Mouse (Mus musculus): ENCODE measurements around the gene Grn. TPM values are rescaled to one million over a fixed set of nuclear protein-coding genes. Genes with fewer than 3 reads are reported as not detected.

Gene Grn
- total and polyA plus RNA-seq, 2 experiments from 2014 or later = 78.0 to 90.4 TPM

GRCm38 (mm10) chr11:102399610-102400072, 30.5 kb upstream of the Grn start:
- Histone ChIP-seq H3K4me1 (ENCODE audit: insufficient read depth, low read length) (peaks cover 19% of the 10 kb centered on the region), H3K4me3 (ENCODE audit: low read depth, low read length) (no peak overlapping the region), H3K4me2 (ENCODE audit: low read depth, low read length, poor library complexity, severe bottlenecking) (no peak overlapping the region), H3K9me3 (ENCODE audit: low read length) (no peaks in the 10 kb centered on the region), H3K9ac (replicated peaks; ENCODE audit: low read length, poor library complexity, severe bottlenecking) (no peak overlapping the region), H3K27me3 (ENCODE audit: insufficient read depth, low read length) (no peaks in the 10 kb centered on the region), H3K27ac (ENCODE audit: low read depth, low read length) (no peak overlapping the region), H3K36me3 (ENCODE audit: insufficient read depth, low read length) (peaks cover 52% of the 10 kb centered on the region)
- no peak for TF ChIP-seq CTCF (IDR thresholded peaks at IDR 0.05)
- ATAC-seq (ENCODE audit: low FRiP score) (no peak), DNase-seq (ENCODE audit: low spot score) (no peak)
- WGBS = 9% methylated on average over 34 of the region's 34 CpGs

DNA sequence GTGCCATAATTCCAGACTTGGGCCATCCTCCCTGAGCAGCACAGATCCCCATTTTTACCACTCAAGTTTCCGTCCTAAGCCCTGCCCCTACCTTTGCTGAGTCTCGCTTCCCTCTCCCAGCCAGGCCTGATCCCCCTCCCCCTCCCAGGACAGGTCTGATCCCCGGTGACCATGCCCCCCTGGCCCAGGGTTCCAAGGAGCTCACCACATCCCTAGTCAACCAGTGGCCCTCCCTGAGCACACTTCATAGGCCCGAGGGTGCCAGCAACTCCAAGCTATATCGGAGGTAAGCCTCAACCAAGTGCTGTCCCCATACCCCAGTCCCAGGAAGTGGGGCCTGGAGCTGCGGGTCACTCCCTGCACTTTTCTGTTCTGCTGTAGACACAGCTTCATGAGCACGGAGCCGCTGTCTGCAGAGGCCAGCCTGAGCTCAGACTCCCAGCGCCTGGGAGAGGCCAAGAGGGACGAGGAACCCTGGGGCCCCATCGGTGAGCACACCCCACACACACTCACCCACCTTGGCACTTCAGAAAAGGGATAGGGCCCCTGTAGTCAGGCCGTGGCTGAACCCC, 29.5 kb upstream of the Grn start:
- Histone ChIP-seq H3K27me3 (ENCODE audit: insufficient read depth, low read length) (no peaks in the 10 kb centered on the region), H3K9me3 (ENCODE audit: low read length) (no peaks in the 10 kb centered on the region), H3K36me3 (ENCODE audit: insufficient read depth, low read length) (peaks cover 56% of the 10 kb centered on the region), H3K27ac (ENCODE audit: low read depth, low read length) (no peak overlapping the region), H3K9ac (replicated peaks; ENCODE audit: low read length, poor library complexity, severe bottlenecking) (no peak overlapping the region), H3K4me3 (ENCODE audit: low read depth, low read length) (no peak overlapping the region), H3K4me2 (ENCODE audit: low read depth, low read length, poor library complexity, severe bottlenecking) (no peak overlapping the region), H3K4me1 (ENCODE audit: insufficient read depth, low read length) (peaks cover 15% of the 10 kb centered on the region)
- 44% methylated on average over 12 of the region's 12 CpGs for WGBS
- ATAC-seq (ENCODE audit: low FRiP score) (no peak), DNase-seq (ENCODE audit: low spot score) (no peak)
- no peak for TF ChIP-seq CTCF (IDR thresholded peaks at IDR 0.05)

DNA sequence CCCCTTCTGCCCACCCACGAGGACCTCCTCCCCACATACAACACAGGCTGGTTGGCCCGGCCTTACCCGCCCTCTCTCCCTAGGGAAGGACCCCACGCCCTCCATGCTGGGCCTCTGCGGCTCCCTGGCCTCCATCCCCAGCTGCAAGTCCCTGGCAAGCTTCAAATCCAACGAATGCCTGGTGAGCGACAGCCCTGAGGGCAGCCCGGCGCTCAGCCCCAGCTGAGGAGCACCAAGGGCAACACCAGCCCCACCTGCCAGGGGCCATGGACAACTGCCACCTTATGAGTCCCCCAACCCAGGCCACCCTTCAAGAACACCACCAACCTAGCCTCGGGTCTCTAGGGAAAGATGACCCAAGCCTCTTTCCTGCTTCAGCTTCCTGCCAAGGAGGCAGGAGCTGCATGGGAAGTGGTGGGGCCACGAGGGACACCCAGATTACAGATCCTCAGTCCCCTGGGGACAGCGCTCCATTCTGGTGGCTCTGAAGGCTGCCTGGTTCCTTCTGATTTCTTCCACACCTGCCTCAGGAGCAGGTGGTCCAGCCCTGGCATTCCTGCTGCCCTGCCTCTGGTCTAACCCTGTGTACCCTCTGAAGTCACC, 28.1 kb upstream of the Grn start:
- H3K36me3 ChIP-seq (ENCODE audit: insufficient read depth, low read length) = peaks cover 56% of the 10 kb centered on the region
- no peak for TF ChIP-seq CTCF (IDR thresholded peaks at IDR 0.05)
- DNase-seq (ENCODE audit: low spot score) (no peak), ATAC-seq (ENCODE audit: low FRiP score) (no peak)
- no peaks in the 10 kb centered on the region for H3K9me3 ChIP-seq (ENCODE audit: low read length)
- H3K4me2 ChIP-seq (ENCODE audit: low read depth, low read length, poor library complexity, severe bottlenecking) = no peak overlapping the region
- no peaks in the 10 kb centered on the region for H3K27me3 ChIP-seq (ENCODE audit: insufficient read depth, low read length)
- H3K27ac ChIP-seq (ENCODE audit: low read depth, low read length) = no peak overlapping the region
- WGBS = 54% methylated on average over 12 of the region's 12 CpGs
- H3K9ac ChIP-seq (replicated peaks; ENCODE audit: low read length, poor library complexity, severe bottlenecking) = no peak overlapping the region
- peaks cover 9% of the 10 kb centered on the region; the same call in 1 of the 2 replicates for H3K4me1 ChIP-seq (ENCODE audit: insufficient read depth, low read length)
- H3K4me3 ChIP-seq (ENCODE audit: low read depth, low read length) = no peak overlapping the region

GRCm38 (mm10) chr11:102403657-102404056, 26.5 kb upstream of the Grn start:
- no peak for ATAC-seq (ENCODE audit: low FRiP score)
- peaks cover 9% of the 10 kb centered on the region; the same call in 1 of the 2 replicates for H3K4me1 ChIP-seq (ENCODE audit: insufficient read depth, low read length)
- no peaks in the 10 kb centered on the region for H3K27me3 ChIP-seq (ENCODE audit: insufficient read depth, low read length)
- no peak for TF ChIP-seq CTCF (IDR thresholded peaks at IDR 0.05)
- no peak overlapping the region for H3K4me3 ChIP-seq (ENCODE audit: low read depth, low read length)
- no peak overlapping the region for H3K9ac ChIP-seq (replicated peaks; ENCODE audit: low read length, poor library complexity, severe bottlenecking)
- peaks cover 52% of the 10 kb centered on the region for H3K36me3 ChIP-seq (ENCODE audit: insufficient read depth, low read length)
- DNase-seq (ENCODE audit: low spot score) = no peak
- H3K9me3 ChIP-seq (ENCODE audit: low read length) = no peaks in the 10 kb centered on the region
- H3K27ac ChIP-seq (ENCODE audit: low read depth, low read length) = no peak overlapping the region
- WGBS = 94% methylated on average over 11 of the region's 11 CpGs
- H3K4me2 ChIP-seq (ENCODE audit: low read depth, low read length, poor library complexity, severe bottlenecking) = no peak overlapping the region

DNA sequence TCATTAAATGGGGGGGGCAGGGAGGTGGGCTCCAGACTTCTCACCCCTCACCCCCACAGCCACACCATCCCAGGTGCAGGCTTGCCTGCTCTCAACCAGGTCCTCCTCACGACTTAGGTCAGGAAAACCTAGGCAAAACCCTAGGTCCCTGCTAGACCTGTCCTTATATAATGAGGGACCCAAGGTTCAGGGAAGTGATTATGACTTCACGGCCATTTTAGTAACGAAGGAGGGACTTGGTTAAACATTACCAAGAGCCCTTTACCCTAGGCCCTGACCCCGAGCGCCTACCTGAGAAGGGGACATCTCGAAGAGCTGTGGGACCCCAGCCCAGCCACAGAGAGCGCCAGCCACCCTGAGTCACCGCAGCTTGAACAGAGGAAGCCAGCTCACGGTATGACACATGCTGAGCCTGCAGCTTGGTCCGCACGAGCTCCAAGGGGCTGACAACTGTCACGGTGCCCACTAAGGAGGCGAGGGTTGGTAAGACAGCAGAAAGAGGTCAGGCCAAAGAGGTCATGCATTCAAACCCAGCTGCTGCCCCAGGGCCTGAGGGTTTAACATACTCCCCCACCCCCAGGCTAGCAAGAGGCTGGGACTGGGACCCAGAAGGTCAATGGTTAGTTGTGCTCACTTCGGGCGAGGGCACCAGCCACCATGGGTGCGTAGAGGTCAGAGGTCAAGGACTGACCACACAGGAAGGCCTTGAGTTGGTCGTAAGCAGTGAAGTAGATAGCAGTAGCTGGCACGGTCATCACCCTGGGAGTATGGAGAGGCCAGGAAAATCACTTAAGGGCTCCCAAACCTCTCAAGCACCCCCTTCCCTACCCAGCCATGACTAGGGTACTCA, 25.7 kb upstream of the Grn start:
- Histone ChIP-seq H3K4me2 (ENCODE audit: low read depth, low read length, poor library complexity, severe bottlenecking) (no peak overlapping the region), H3K9me3 (ENCODE audit: low read length) (no peaks in the 10 kb centered on the region), H3K4me3 (ENCODE audit: low read depth, low read length) (no peak overlapping the region), H3K27me3 (ENCODE audit: insufficient read depth, low read length) (no peaks in the 10 kb centered on the region), H3K36me3 (ENCODE audit: insufficient read depth, low read length) (peaks cover 46% of the 10 kb centered on the region), H3K27ac (ENCODE audit: low read depth, low read length) (no peak overlapping the region), H3K9ac (replicated peaks; ENCODE audit: low read length, poor library complexity, severe bottlenecking) (peak overlapping the region; percentile 42; the same call in 1 of the 2 replicates), H3K4me1 (ENCODE audit: insufficient read depth, low read length) (peaks cover 9% of the 10 kb centered on the region; the same call in 1 of the 2 replicates)
- DNase-seq (ENCODE audit: low spot score) = no peak
- TF ChIP-seq CTCF (IDR thresholded peaks at IDR 0.05) = no peak
- whole genome bisulfite sequencing = 89% methylated on average over 18 of the region's 18 CpGs
- ATAC-seq (ENCODE audit: low FRiP score) = no peak
